Mouse (Mus musculus) layer of hippocampus, adult 9-10 months (tissue): ENCODE measurements at regions not wholly inside any gene's neighbourhood (a gene's known extent, or its start where the extent isn't known, plus 50 kb on each side); places are given as distances from the start of the nearest gene placed in this dataset.
"Not testable (repeated sequence)": the region's sequence is repeated elsewhere in the genome, so short reads cannot be mapped to it uniquely, and the experiment has no call there.

ENCODE experiments used
- DNase-seq: peaks from one replicate; pipeline ENCODE4 v3.0.0; 2022; ENCODE audit warnings: low spot score

DNA sequence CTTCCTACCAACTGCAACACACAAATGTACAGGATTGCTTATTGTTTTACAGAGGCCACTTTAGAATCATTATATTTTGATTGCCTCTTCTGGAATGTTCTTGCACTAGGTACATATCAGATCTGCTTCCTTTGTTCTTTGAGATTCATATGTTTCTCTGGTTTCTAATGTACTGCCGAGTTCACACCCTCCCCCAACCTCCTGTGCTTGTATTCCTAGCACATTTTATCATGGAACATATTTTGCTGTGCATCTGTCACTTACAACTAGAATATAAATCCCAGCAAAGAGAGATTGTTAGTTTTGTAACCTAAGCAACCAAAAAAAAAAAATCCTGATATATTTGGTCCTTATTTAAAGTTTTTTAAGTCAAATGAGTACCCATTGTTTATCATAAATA is 141.4 kb upstream of the Lrp1b start:
- DNase-seq, result peak; percentile 59

- no peak for DNase-seq
These were observed 130.6 kb upstream of the Lrp1b start for GRCm38 (mm10) chr2:42784065-42784464.

DNA sequence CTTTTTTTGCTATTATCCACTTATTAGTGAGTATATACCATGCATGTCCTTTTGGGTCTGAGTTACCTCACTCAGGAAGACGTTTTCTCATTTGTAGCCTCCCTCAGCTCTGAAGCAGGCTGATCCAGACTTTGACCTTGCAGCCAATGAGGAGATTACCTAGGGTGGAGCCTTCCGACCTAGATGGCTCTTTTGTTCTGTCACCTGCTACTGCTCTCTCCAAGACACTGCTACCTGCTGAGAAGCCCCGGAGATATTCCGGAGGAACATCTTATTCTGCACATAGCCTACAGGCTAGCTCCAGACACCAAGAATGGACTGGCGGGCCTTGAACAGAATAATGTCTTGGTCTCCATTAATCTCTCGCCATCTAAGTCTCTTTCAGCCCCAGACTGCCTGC is 87.1 kb upstream of the Lrp1b start:
- DNase-seq, result not testable (repeated sequence)
